Mouse (Mus musculus) stomach, postnatal 0 days (tissue): ENCODE data around the gene Gm815.

Experiments
- CTCF ChIP-seq: IDR thresholded peaks from 2 replicates; pipeline ENCODE4 v1.5.1; 2016; ENCODE audit warnings: antibody characterized with exemption, low read depth, mild to moderate bottlenecking, moderate library complexity
- EP300 ChIP-seq: optimal IDR thresholded peaks from 2 replicates; pipeline ENCODE3; 2016; ENCODE audit warnings: antibody characterized with exemption

DNA sequence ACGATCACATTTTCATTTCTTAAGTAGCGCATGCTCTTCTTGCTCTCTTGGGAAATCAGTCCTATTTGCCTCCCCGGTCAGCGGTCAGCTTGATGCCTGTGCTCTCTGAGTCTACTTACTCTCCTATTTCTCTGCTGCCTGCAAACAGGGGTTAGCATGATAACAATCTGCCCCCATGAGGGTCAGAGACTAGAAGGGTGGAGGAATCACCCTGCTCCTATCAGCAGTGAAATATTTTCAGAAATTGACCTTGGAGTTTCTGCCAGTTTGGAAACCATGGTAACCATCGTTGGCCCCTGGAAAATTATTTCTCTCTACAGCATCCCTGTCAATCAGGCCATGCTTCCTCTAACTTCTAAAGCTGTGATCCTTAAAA is 26.5 kb upstream of the Gm815 start:
- no peak for TF ChIP-seq CTCF
- TF ChIP-seq EP300, result no peak
